Mouse (Mus musculus) spleen, embryonic (tissue): ENCODE data around the gene Malrd1.

Experiments used
- CTCF ChIA-PET: fragments of 350-600 bp; sonication (Branson Sonifier 250); formaldehyde crosslinking; loops from one replicate; lab custom pipeline; 2022; lab: Charles Lee

Gene Malrd1

DNA sequence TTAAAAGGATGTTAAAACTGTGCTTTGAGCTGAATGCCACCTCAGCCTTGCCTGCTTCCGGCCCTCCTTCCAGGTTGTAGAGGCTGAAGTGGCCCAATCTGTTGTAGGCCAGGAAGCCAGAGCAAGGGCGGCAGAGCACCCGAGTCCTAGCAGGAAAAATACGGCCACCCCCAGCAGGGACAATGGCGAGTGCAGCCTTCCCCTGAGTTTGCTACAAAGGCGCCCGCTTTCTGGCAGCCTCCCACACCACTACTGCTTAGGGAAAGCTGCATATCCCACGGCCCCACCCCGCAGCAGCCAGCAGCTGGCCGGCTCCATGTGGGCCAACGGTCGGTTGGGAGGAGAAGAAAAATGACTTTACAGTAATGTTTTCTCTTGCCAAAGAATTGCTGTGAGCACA, 503.5 kb downstream of the Malrd1 start:
- CTCF ChIA-PET = no interaction called here

- CTCF ChIA-PET = no interaction called here
These were observed 505.3 kb downstream of the Malrd1 start for GRCm38 (mm10) chr2:16031559-16031958.

DNA sequence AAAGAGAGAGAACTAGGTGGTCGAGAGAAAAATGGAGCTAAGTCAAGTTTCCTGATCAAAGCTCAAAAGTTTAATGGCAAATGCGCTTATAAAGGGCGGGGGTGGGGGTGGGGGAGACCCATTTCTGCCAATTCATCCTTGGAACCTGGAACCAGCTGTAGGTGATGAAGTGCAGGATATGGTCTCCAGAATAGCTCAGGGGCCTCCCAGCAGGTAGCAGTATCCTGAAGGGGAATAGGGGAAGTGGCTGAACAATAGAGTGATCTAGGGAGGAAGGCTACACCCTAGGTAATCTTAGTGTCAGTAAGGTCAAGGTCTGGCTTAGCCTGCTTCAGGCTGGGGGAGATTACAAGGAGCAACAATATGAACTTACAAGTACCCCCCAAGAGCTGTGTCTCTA, 506.5 kb downstream of the Malrd1 start:
- CTCF ChIA-PET = no interaction called here

GRCm38 (mm10) chr2:16110696-16111095, 584.4 kb downstream of the Malrd1 start:
- CTCF ChIA-PET = no interaction called here

DNA sequence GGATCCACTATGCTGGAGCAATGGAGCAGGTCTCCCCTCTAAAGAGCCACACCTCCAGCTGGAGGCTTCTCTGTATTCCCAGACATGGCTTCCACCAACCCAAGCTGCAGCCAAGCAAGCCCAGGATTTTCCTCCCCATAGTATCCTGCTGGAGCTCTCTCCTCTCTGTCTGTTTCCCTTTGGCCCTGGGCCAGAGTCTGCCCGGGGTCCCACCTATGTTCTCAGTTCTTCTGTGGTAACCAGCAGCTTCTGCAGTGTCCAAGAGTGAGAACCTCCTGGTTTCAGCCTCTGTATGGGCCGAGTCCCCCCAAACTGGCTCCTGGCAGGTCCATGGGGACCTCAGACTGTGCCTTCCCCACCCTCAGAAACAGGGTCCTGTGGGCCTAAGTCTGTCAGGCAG, 587.1 kb downstream of the Malrd1 start:
- CTCF ChIA-PET = no interaction called here

DNA sequence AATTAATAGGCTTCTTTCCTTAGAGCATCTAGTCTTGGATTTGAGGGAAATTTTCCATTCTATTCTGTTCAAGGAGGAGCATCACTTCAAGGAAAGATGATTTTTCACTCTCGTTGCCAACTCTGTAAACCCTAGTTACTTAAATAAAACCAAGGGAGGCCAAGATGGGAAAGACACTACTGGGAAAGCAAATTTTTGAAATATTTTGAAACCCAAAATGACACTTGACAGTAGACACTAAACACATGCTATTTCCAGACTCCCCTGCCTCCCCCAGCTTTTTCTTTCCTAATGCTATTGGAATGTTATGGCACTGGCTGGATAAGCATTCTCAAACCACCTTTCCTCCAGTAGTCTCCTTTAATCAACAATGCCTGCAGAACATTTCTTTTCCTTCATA, 621.7 kb downstream of the Malrd1 start:
- CTCF ChIA-PET = no interaction called here

- CTCF ChIA-PET = no interaction called here
These were observed 626.3 kb downstream of the Malrd1 start for GRCm38 (mm10) chr2:16152623-16153022.

GRCm38 (mm10) chr2:16163246-16163989, 637.1 kb downstream of the Malrd1 start:
- CTCF ChIA-PET = no interaction called here

GRCm38 (mm10) chr2:16168611-16169010, 642.3 kb downstream of the Malrd1 start:
- CTCF ChIA-PET = no interaction called here

- CTCF ChIA-PET = no interaction called here
These were observed 645.8 kb downstream of the Malrd1 start for GRCm38 (mm10) chr2:16172086-16172485.

DNA sequence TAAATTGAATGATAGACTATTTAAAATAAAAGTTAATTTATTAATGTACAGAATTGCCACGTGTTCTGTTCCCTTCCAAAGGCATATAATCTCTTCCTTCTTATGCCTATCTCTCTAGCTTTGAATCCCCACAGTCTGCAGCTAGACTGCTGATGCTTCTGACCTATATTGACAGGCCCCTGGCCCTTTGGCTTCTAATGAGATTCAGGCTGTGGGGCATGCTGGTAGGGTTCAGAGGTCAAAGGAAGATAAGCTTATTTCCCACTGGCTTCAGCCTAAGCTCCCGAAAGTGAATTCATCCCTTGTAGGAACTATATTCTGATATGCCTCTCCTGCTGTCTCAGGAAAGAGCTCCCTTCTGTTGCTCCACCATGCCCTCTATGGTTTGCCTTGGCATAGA, 647.1 kb downstream of the Malrd1 start:
- CTCF ChIA-PET = no interaction called here

- CTCF ChIA-PET = no interaction called here
These were observed 655.9 kb downstream of the Malrd1 start for GRCm38 (mm10) chr2:16182140-16182539.

- CTCF ChIA-PET = no interaction called here
These were observed 656.9 kb downstream of the Malrd1 start for GRCm38 (mm10) chr2:16183158-16183557.

DNA sequence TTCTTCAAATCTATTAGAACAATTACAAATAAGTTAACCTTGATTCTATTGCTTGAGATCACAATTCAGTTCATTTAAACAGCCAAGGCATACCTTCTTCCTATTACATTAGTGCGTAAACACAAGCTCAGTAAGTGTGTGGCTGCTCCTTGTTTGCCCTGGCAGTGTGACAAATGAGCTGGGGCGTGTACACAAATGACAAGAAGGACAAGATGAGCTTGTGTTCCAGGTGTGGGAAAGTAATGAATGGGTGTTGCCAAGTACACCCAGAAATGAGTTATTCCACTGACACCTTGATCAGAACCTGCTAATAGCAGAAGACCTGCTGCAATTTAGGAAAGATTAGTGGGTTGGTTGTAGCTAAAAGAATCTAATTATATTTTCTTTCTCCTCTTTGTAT, 683.7 kb downstream of the Malrd1 start:
- CTCF ChIA-PET = no interaction called here

DNA sequence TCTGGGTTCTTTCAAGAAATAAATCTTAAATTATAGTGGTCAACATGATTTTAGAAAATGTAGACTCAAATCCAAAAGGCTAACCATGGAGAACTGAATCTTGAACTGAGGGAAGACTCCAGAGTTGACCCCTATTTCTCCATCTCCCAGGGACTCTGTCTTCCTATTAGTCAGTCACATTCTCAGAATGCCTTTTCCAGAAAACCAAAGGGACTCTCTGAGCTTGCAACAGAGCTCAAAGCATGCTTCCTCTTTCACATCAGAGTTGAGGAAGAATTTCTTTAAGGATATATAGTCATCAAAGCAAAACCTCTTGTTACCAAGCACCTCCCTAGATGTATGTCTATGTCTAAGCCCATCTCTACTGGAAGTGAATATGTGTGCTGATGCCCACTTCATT, 686.5 kb downstream of the Malrd1 start:
- CTCF ChIA-PET = no interaction called here

DNA sequence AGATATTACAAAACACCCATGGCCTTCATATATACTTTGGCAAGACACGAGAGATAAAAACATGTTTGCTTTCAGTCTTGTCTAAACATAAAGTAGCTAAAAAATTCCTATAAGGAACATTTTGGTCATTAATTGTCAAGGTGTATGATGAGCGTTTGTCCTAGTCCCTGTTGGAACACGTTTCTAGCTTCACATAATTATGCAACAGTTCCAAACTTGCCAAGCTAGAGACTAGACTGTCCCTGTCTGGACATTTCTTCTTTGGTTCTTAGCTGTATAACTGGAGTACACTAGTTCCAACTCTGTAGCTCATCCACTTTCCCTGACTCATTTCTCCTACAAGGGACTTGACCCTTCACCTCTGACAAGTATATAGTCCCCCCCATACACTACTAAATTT, 687.8 kb downstream of the Malrd1 start:
- CTCF ChIA-PET = no interaction called here

DNA sequence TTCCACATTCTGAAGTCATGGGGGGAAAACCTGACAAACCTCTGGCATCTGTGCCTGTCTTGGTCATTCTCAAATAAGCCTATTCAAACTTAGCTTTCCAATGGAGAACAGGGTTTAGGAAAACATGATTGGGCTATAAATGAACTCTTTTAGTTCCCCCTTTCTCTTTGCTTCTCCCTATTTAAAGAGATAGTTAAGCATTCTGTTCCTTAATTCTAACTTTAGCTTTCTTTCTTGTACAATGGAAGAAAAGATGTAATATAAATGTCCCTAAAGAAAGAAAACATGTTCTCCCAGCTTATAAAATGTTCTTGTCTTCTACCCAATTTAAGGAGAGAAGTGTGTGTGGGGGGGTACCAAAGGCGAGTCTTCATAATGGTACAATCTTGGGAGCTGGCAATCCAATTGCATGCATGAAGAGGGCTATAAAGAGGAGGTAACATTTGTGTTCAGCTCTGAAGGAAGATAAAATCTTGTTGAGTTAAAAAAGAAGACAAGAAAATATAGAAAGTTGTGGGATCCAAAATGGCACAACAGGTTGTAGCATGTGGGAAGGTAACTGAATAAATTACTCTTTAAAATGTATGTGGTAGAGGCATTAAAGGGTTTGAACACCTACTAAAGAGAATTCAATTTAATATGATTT, 702.0 kb downstream of the Malrd1 start:
- CTCF ChIA-PET = no interaction called here

DNA sequence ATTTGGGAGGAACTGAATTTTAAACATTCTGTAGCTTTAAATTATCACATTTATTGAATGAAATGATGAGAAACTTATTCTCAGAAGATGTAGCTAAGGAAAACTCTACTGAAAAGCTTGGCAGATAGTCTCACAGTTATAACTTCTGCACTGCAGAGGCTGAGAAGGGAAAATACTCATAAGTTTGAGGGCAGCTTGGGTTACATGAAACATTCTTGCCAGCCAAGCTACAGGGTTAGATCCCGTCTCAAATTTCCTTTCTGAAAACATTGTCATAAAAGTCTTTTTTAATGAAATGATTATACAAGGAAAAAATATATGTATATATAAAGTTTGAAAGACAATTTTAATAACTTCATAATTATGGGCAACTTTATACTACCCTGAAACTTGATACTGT, 714.6 kb downstream of the Malrd1 start:
- CTCF ChIA-PET = no interaction called here

- CTCF ChIA-PET = no interaction called here
These were observed 716.8 kb downstream of the Malrd1 start for GRCm38 (mm10) chr2:16243097-16243496.

DNA sequence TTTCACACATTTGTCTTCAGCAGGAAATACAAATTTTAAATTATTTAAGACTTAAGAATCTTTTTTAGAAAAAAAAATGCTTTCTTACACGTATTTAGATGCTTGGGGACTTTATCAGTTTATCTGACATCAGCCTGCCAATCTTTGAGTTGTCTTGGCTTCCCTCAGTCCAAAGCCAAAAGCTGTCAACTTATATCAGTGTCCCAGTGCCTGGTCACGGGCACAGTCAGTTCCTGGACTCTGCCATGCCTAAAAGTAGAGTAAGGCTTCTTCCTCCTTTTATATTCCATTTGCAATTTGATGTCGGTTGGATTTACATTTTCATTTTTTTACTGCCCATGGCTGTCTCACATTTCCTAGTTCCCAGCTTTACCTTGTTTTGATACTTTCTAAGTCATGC, 722.6 kb downstream of the Malrd1 start:
- CTCF ChIA-PET = no interaction called here

DNA sequence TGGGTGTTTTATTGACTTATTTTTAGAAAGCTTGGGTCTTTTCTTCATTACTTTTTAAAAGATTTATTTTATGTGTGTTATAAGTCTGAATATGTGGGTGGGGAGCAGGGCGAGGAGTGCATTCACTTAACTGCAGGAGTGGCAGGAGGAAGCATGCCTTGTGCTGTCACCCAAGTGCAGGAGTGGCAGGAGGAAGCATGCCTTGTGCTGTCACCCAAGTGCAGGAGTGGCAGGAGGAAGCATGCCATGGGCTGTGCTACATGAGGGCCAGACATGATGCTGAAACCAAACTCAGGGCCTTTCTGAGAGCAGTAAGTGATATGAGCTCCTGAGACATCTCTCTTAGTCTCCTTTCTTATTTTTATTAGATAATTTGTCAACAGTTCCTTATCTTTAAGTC, 726.0 kb downstream of the Malrd1 start:
- CTCF ChIA-PET = no interaction called here
